Mouse (Mus musculus): ENCODE data around the gene Tnrc6c.

DNA sequence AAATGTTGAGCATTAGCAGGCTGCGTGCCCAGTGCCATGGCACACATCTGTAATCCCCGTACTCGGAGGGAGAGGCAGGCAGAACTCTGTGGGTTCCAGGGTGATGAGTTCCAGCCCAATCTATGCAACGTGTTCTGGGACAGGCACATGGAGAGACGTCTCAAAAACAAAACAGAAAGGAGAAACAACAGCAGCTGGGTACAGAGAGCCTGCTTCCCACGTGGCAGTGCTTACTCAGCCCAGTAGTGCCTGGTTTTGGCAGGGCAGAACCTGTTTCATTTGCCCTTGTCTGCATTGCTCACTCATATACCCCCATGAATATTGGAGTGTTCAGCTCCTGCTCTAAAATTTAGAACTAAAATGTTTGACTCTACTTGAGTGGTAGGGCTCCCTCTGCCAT is 97.5 kb downstream of the Tnrc6c start:
- TF ChIP-seq GATA1 (IDR thresholded peaks at IDR 0.05; ENCODE audit: borderline replicate concordance, low read length) (no peak), FLI1 (IDR thresholded peaks at IDR 0.05; ENCODE audit: low read length) (no peak)
